Mouse (Mus musculus) intestine, postnatal 0 days (tissue): ENCODE measurements around the gene Brca1. TPM values are rescaled to one million over a fixed set of nuclear protein-coding genes. Genes with fewer than 3 reads are reported as not detected.
"Not testable (repeated sequence)": the region's sequence is repeated elsewhere in the genome, so short reads cannot be mapped to it uniquely, and the experiment has no call there.

Experiments
- ATAC-seq: fragments of 200-750 bp; cut with Nextera tagmentation; 2 replicates; pipeline ENCODE4 v1.8.0; 2017; ENCODE audit warnings: mild to moderate bottlenecking, moderate TSS enrichment, moderate library complexity
- H3K27ac ChIP-seq: fragments of 300-500 bp; sonication (generic); 2 replicates; pipeline ENCODE4 v1.5.1; 2014; ENCODE audit warnings: mild to moderate bottlenecking, low read depth, low read length, moderate library complexity
- H3K27me3 ChIP-seq: fragments of 300-500 bp; sonication (generic); replicated peaks from 2 replicates; pipeline ENCODE4 v1.6.1; 2014; ENCODE audit warnings: low read length, mixed read lengths; ENCODE audit not compliant: control insufficient read depth, insufficient read depth
- H3K36me3 ChIP-seq: fragments of 300-500 bp; sonication (generic); 2 replicates; pipeline ENCODE4 v1.6.1; 2014; ENCODE audit warnings: mild to moderate bottlenecking, moderate library complexity; ENCODE audit not compliant: control insufficient read depth, insufficient read depth
- H3K4me1 ChIP-seq: fragments of 300-500 bp; sonication (generic); replicated peaks from 2 replicates; pipeline ENCODE4 v1.6.1; 2014; ENCODE audit warnings: antibody characterized with exemption, low read length, mixed read lengths; ENCODE audit not compliant: control insufficient read depth, insufficient read depth
- H3K4me2 ChIP-seq: fragments of 300-500 bp; sonication (generic); replicated peaks from 2 replicates; pipeline ENCODE4 v1.6.1; 2014; ENCODE audit warnings: low read depth, mild to moderate bottlenecking, moderate library complexity
- H3K4me3 ChIP-seq: fragments of 300-500 bp; sonication (generic); 2 replicates; pipeline ENCODE4 v1.5.1; 2014; ENCODE audit warnings: low read depth, low read length
- H3K9ac ChIP-seq: fragments of 300-500 bp; sonication (generic); 2 replicates; pipeline ENCODE4 v1.6.1; 2014; ENCODE audit warnings: mild to moderate bottlenecking, low read depth, low read length
- H3K9me3 ChIP-seq: fragments of 300-500 bp; sonication (generic); 2 replicates; pipeline ENCODE4 v1.6.1; 2016; ENCODE audit warnings: mixed run types; ENCODE audit not compliant: control insufficient read depth
- CTCF ChIP-seq: sonication (generic); IDR thresholded peaks from 2 replicates; pipeline ENCODE4 v1.5.1; 2016; ENCODE audit warnings: low read depth, mild to moderate bottlenecking, control low read depth, antibody characterized with exemption, moderate library complexity
- WGBS: fragments of 180-500 bp; shearing (Covaris S2); extraction: QIAGEN DNeasy Blood & Tissue Kit; methylation state at CpG from one replicate; pipeline ENCODE4 v1.1.7; 2014; 5-methylcytosine and 5-hydroxymethylcytosine counted together
- polyA plus RNA-seq: library from polyadenylated mRNA; unstranded; fragments of >200 nt; fragmentation: Nextera tagmentation; extraction: Ambion mirVana; gene quantifications from 2 replicates; pipeline ENCODE4 v1.2.1, GENCODE M21; 2015

Gene Brca1
- polyA plus RNA-seq, 1 experiment from 2014 or later = 2.3 TPM

- H3K9ac ChIP-seq = no peak overlapping the region
- no peak for TF ChIP-seq CTCF
- 0 out of 2 replicates have a peak, but pooled peaks cover 13% of the 10 kb centered on the region for H3K4me1 ChIP-seq
- H3K27ac ChIP-seq = peak overlapping the region; percentile 5; the same call in 1 of the 2 replicates
- 63% methylated on average over 4 of the region's 4 CpGs for WGBS
- no peaks in the 10 kb centered on the region for H3K9me3 ChIP-seq
- no peak for ATAC-seq
- H3K27me3 ChIP-seq = no peaks in the 10 kb centered on the region
- H3K4me3 ChIP-seq = no peak overlapping the region
- peaks cover 30% of the 10 kb centered on the region; the same call in 1 of the 2 replicates for H3K36me3 ChIP-seq
- H3K4me2 ChIP-seq = no peak overlapping the region
These were observed 34.0 kb upstream of the Brca1 start for GRCm38 (mm10) chr11:101585805-101586204.

DNA sequence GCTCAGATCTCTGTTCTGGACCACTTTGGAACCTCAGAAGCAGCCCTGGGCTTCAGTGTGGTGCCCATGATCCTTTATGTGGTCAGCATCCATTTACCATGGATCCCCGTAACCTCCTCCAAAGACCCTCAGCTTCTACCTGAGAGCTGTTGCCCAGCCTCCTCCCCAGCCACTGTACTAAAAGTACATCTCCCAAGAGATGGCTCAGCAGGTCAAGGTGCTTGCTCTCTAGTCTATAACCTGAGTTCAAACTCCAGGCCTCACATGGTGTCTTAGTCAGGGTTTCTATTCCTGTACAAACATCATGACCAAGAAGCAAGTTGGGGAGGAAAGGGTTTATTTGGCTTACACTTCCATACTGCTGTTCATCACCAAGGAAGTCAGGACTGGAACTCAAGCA lies 33.3 kb upstream of the Brca1 start:
- peaks cover 29% of the 10 kb centered on the region for H3K36me3 ChIP-seq
- not testable (repeated sequence) for H3K4me3 ChIP-seq, H3K27me3 ChIP-seq, H3K9ac ChIP-seq, ATAC-seq, H3K4me1 ChIP-seq, H3K4me2 ChIP-seq, H3K9me3 ChIP-seq
- peak overlapping the region; percentile 41; the same call in 1 of the 2 replicates for H3K27ac ChIP-seq
- 81% methylated on average over 1 of the region's 1 CpGs for WGBS

GRCm38 (mm10) chr11:101583205-101583604 lies 31.4 kb upstream of the Brca1 start:
- 83% methylated on average over 2 of the region's 2 CpGs for WGBS
- H3K4me1 ChIP-seq = 0 out of 2 replicates have a peak, but pooled peaks cover 4% of the 10 kb centered on the region
- no peak overlapping the region for H3K4me3 ChIP-seq

DNA sequence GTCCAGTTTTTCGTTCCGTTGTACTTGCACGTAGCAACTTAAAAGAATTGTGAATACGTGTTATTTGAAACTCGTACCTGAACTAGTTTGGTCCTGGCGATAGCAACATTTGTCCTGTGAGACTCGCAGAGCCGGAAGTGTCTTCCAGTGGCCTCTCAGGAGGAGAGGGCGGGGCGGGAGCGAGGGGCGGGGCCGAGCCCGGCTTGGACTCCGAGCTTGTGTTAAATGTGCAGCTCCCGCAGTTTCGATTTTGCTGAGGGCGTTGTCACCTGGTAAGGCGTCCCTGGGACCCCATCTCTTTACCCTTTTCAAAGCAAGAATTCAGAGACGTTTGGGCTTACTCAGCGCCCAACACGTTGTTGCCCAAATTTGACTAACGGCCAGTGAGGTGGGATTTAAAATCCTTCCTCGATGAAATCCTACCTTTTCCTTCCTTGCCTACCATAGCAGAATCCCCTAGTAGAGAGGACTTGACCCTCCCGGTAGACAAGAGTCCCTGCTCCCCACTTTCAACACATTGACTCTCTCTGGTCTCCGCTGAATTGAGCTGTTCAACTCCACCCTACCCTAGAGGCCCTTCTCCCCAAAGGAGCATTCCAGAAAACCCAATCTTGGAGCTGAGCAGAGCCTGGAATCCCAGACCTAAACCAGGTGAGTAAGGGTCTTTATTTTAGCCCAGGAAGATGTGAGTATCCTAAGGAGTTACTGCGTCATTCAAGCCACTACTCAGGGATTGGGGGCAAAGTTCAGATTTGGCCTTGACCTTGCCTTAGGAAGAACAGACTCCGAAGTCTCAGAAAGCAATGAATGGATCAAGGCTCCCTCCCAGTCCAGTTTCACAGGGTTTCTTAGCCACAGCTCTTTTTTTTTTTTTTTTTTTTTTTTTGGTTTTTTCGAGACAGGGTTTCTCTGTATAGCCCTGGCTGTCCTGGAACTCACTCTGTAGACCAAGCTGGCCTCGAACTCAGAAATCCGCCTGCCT lies 30.6 kb upstream of the Brca1 start, which contains the start of gene Tmem106a:
Tmem106a (plus strand) TSS at position 189 of the 982 bp plus-strand sequence.
- no peaks in the 10 kb centered on the region for H3K9me3 ChIP-seq
- no peaks in the 10 kb centered on the region for H3K27me3 ChIP-seq
- 0 out of 2 replicates have a peak, but pooled peaks cover 4% of the 10 kb centered on the region for H3K4me1 ChIP-seq
- H3K36me3 ChIP-seq = peaks cover 46% of the 10 kb centered on the region
- peak within 1 kb of the TSS; percentile 92 for H3K27ac ChIP-seq
- peak within 1 kb of the TSS; percentile 45 for H3K4me3 ChIP-seq
- peak; percentile 80 for ATAC-seq
- H3K9ac ChIP-seq = peak within 1 kb of the TSS; percentile 58
- peak within 1 kb of the TSS; percentile 72 for H3K4me2 ChIP-seq
- 9% methylated on average over 29 of the region's 31 CpGs for WGBS
- no peak for TF ChIP-seq CTCF

More at GRCm38 (mm10) chr11:101583205-101583604, 31.4 kb upstream of the Brca1 start:
- H3K27ac ChIP-seq = peak overlapping the region; percentile 92; the same call in 1 of the 2 replicates
- H3K9me3 ChIP-seq = no peaks in the 10 kb centered on the region
- H3K4me2 ChIP-seq = peak overlapping the region; percentile 72
- H3K36me3 ChIP-seq = peaks cover 38% of the 10 kb centered on the region
- H3K27me3 ChIP-seq = no peaks in the 10 kb centered on the region
- ATAC-seq = no peak
- H3K9ac ChIP-seq = no peak overlapping the region
- no peak for TF ChIP-seq CTCF

GRCm38 (mm10) chr11:101581081-101581764 lies 29.5 kb upstream of the Brca1 start:
- H3K4me2 ChIP-seq = no peak overlapping the region
- 63% methylated on average over 6 of the region's 6 CpGs for WGBS
- TF ChIP-seq CTCF = no peak
- no peak for ATAC-seq
- no peaks in the 10 kb centered on the region for H3K9me3 ChIP-seq
- H3K4me3 ChIP-seq = no peak overlapping the region
- no peaks in the 10 kb centered on the region for H3K27me3 ChIP-seq
- peak overlapping the region; percentile 5; the same call in 1 of the 2 replicates for H3K27ac ChIP-seq
- 0 out of 2 replicates have a peak, but pooled peaks cover 4% of the 10 kb centered on the region for H3K4me1 ChIP-seq
- peaks cover 47% of the 10 kb centered on the region for H3K36me3 ChIP-seq
- no peak overlapping the region for H3K9ac ChIP-seq

- Histone ChIP-seq H3K9me3 (no peaks in the 10 kb centered on the region), H3K9ac (no peak overlapping the region), H3K27ac (no peak overlapping the region), H3K4me1 (no peaks in the 10 kb centered on the region), H3K4me3 (no peak overlapping the region), H3K27me3 (no peaks in the 10 kb centered on the region), H3K36me3 (peaks cover 88% of the 10 kb centered on the region), H3K4me2 (no peak overlapping the region)
- 0 out of 2 replicates have a peak, but pooled peaks have one; percentile 38 for ATAC-seq
- 78% methylated on average over 6 of the region's 6 CpGs for WGBS
- peak; percentile 50 for TF ChIP-seq CTCF
These were observed 24.4 kb upstream of the Brca1 start for GRCm38 (mm10) chr11:101576116-101576515.
